Mouse (Mus musculus) WW6 (cell line): ENCODE results near the gene Ufsp1.
"Not testable (repeated sequence)": the region's sequence is repeated elsewhere in the genome, so short reads cannot be mapped to it uniquely, and the experiment has no call there.

Source experiments
- DNase-seq: peaks from one replicate; pipeline ENCODE4 v3.0.0-alpha.2; 2013; ENCODE audit warnings: low read depth, low spot score

Ufsp1 gene

DNA sequence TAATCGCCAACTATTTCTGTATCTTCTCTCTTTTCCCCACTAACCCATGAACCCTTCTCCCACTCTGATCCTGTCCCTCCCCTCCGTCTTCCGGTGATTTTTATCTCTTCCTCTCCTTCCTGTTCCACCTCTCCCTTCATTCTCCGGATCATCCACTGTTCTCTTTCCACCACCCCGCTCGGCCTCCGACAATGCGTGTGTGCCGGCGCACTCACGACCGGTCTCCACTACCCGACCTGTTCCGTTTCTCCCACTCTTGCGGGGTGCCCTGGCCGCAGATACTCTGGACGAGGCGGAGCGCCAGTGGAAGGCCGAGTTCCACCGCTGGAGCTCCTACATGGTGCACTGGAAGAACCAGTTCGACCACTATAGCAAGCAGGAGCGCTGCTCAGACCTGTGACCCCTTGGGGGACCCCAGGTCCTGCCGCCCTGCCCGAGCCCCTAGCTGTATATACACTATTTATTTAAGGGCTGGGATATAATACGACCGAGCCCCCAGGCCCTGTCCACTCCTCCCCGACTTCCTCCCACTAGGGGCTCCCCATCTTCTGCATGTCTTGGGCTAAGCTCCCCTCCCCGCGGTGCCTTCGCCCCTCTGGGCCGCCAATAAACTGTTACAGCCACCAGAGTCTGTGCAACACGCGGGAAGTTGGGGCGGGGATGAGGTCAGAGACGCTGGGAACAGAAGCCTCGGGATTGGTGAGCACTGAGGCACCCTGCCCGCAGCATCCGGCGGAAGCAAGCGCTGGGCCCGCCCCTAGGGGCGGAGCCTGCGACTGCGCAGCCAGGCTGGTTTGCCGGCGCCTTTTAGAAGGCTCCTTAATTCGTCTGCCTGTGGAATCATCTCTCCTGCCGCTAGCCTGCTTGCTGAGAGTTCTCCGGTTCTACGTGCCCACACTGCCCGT is at the start of gene Ufsp1:
Ufsp1 (plus strand) TSS at position 791 of the 905 bp plus-strand sequence.
- DNase-seq: peak; percentile 87

DNA sequence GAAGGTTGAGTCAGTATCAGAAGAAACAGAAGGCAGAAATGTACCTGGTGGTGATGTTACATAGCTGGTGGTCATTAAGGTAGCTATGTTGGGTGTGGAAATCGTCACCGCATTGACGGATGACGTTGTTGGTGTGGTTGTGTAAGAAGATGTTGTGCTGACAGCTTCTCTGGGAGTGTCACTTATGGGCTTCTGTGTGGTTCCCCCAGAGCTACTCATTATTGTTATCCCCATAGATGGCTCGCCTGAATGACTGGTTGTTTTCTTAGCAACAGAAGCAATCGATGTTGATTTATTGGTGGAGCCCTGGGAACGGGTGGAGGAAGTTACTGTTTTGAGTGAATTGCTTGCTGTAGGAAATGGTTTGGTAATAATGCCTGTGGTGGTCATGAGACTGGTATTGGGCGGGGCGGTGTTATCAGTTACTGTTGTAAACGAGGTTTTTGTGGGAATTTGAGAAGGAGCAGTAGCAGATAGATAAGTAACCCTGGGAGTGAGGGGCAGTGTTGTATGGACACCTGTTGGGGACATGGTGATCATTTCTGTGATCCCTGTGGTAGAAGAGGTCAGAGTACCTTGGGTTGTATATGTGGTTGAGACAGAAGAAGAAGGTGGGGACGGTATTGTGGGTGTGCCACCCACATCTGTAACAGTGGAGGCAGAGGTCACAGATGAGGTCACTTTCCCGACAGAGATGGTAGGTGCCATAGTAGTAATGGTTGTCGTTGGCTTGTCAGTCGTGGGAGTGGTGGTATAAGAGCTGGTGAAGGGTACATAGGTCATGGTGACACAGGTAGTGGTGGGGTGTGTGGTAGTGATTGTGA is 30.3 kb upstream of the Ufsp1 start:
- no peak for DNase-seq

DNA sequence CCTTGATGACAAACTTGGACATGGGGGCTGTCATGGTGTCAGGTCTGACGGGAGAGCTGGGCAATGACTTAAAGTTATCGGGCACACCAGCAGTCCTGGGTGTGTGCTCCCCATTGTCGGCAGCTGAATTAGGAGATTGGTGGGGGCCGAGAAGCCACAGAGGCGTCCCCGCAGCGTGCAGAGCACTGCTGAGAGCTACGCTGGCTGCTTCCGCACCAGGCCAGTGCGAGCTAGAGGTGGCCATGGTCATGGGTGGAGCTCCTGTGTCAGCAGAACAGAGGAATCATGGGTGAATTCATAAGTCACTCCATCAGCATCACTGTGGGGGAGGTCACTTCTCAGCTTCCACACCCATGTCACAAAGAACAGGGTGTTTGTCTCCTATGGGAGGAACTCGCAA is 29.6 kb upstream of the Ufsp1 start:
- DNase-seq: no peak

DNA sequence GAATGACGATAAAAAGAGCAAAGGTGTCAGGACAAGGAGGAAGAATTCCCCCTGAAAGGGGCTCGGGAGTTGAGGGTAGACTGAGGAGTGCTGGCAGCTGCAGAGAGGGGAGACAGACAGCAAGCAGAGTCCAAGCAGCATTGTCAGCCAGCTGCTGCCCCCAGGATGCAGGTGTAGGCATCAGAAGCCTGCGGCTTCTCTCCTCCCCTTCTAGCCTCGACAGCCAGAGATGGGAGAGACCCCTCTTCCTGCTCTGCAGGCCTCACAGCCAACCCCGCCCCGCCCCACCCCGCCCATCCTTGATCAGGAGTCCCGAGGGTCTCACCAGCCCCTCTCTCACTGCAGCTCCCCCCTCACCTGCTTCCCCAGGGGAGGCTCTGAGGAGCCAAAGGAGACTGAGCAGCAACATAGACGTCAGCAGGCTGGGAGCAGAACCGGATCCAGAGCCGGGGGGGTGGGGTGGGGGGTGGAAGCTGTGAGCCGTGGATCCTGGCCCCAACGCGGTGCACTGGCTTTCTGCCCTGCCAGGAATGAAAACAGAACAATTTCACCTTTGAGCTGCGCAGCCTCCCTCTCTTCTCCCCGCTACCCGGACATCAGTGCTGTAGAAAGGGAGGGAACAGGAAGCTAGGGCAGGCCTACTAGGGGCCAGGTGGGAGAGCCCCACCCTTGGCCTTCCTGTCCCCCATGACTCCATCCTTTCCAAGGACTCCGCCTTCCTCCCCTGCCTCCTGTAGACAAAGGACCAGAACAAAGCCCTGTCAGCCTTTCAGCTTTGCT is 26.1 kb upstream of the Ufsp1 start:
- DNase-seq: no peak

DNA sequence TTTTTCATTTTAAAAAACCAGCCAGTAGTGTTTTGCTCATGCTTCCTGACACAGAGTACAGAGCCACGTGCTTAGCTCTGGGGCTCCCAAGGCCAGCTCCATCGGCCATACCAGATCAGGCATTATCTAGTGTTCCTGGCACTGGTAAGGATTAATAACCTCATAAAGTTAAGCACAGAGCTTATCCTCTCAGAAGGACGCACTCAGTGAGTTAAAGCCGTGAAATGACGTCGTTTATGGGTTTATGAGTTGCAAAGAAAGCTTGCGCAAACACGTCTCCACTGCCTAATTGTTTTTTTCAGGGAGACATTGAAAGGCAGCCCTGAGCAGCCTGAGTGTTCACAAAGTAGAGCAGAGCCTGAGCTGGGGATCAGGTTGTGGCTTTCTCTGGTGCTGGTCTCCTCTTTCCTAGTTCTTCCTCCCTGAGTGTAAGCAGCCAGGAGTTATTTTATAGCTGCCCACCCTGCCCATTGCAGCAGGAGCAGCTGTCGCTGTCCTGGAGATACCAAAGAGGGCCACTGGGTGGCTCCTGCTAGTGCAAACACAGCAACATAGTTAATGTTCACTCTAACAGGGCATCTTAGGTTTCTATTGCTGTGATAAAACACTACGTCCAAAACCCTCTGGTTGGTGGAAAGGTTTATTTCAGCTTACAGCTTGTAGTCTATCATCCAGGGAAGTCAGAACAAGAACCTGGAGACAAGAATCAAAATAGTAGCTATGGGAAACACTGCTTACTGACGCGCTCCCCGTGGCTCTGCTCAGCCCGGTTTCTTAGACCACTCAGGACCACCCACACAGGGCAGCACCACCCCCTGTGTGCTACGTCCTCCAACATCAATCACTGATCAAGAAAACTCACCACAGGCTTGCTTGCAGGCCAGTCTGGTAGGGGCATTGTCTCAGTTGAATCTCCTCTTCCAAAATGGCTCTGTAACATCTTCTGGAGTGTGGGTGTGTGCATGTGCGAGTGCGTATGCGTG is 16.8 kb upstream of the Ufsp1 start:
- no peak for DNase-seq

DNA sequence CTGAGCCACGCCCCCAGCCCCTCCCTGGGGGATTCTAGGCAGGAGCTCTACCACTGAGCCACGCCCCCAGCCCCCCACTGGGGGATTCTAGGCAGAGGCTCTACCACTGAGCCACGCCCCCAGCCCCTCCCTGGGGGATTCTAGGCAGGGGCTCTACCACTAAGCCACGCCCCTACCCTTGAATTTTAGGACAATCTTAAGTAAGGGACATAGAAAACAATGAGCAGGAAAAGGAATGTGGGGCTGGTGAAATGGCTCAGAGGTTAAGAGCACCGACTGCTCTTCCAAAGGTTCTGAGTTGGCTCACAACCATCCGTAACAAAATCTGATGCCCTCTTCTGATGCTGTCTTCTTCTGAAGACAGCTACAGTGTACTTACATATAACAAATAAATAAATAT is 10.0 kb upstream of the Ufsp1 start:
- not testable (repeated sequence) for DNase-seq

DNA sequence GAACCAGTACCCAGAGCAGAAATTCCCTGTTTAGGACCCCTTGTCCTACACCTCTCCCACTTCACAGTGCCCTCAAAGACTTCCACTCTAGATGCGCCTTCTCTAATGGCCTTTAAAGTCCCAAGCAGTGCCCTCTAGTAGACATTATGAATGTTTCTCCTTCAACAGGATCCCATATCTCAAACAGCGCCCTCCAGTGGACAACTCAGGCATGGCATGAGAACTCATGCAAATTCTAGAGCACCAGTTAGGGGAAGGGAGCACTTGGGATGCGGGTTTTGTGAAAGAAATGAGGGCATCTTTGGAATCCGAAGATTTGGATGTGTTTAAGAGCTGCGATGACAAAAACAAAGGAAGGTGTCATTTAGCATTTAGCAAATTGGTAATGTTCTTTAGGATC is 9.4 kb upstream of the Ufsp1 start:
- no peak for DNase-seq

DNA sequence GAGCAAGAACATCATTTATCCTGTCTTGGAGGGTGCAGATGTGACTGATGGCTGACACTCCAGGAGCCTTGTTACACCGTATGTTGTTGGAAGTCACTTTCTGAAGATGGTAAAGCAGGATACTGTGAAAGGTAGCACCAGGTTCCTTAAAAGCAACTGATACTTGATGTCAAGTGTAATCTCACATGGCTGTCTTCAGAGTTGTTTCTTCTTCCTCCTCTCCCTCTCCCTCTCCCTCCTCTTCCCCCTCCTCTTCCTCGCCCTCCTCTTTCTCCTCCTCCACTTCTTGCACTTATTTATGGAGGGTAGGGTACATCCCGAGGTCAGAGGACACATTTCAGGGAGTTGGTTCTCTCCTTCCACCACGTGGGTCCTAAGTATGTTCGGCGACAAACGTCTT is 8.4 kb upstream of the Ufsp1 start:
- DNase-seq: no peak

DNA sequence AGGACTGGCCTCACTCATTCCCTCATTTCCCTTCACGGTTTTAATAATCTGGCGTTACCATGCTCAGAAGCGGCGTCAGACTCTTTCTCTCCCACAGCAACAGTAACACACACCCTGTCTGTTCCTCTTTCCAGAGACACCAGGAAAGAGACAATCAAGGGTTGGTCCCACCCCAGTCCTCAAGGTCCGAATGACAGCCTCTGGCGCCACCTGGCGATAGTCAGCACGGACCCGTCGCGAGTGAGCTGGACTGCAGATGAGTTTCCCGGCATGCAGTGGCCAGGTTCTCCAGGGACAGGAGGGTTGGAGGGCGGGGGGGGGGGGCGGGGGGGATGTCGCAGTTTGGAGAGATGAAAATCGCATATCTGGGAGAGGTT is 7.8 kb upstream of the Ufsp1 start:
- DNase-seq: no peak

DNA sequence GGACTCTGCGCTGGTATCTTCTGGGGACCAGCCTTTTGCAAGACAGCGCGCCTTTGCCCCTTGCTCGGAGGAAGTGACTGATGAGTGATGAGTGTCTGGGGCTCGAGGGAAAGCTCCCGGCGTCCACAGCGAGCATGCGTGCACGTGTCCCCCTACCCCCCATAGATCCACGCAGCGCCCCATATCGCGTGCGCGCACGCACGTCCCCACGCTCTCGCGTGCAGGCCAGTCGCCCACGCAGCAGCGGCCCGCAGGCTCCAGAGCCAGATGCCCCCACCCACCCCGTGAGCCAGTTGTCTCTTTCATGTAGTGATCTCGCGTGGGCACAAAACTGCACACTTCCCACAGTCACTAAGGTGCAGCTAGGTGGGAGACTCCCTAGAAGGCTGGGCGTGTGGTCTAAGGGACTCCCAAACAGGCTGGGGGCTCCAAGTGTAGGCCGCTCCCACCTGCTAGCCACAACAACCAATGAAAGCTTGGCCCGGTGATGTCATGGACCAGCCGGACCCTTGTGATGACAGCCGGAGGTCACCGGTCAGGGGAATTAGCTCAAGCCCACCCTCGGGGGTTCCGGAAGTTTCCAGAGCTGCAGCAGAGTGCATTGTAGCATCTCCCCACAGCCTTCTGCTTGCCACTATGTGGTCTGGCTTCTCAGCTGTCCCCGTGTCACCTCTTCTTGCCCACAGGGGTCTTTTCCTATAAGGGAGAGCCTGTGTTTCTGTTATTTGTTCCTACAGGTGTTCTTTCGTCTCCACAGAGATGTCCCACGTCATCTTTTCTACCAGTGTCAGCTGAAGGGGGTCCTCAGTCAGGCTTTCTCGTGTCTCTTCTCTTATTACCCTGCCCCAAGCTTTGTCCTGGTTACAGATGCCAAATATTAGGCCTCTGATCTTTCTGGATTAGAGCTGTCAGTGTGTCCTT is 7.1 kb upstream of the Ufsp1 start, which contains the start of gene Ache:
Ache (plus strand) TSS at position 488 of the 921 bp plus-strand sequence.
- no peak for DNase-seq

DNA sequence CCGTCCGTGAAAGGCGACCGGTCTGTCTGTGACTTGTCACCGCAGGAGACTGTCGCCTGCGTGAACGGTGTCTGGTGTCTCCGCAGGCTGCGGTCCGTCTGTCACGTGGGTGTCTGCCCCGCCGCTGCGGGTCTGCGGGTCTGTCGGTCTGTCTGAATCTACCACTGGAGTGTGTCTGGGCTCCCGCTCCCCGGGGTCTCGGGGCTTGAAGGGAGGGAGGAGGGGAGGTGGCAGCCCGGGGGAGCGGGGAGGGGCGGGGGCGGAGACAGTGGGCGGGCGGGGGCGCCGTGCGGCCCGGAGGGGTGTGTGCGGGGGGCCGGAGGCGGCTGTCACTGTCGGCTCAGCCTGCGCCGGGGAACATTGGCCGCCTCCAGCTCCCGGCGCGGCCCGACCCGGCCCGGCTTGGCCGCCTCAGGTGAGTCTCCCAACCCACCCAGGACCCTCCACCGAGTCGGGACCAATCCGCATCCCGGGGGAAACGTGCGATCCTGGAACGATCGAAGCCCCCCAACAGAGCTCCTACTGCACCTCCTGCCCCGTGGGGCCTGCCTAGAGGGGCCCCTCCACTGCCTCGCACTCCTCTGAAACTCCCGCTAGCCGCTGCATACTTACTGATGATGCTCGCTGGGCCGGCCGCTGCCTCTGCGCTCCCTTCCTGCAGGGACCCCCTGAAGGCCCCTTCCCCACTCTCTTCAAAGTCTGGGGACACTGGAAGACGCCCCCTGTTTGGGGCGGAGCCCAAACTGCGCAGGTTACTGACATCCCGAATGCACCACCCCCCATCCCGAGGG is 6.3 kb upstream of the Ufsp1 start:
- DNase-seq: no peak

DNA sequence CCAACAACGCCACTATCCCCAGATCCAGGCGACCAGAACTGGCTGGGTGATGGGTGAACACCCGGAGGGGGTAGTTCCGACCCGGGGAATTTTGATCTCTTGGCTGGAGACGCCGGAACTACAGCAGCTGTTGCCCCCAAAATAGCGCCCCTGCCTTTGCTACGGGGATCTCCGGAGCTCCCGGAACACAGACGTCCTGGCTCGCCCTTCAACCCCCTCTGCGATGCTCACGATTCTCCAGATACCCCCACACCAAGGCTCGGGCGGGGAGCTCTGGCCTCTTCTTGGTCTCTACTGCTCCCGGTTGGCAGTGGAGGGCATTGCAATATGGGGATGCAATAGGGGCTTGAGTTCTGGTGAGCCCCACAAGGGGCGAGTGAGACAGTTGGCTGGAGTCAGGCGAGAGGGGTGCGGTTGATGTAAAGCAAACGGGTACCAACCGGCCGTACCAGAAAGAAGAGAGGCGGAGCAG is 5.4 kb upstream of the Ufsp1 start:
- DNase-seq: peak; percentile 54

DNA sequence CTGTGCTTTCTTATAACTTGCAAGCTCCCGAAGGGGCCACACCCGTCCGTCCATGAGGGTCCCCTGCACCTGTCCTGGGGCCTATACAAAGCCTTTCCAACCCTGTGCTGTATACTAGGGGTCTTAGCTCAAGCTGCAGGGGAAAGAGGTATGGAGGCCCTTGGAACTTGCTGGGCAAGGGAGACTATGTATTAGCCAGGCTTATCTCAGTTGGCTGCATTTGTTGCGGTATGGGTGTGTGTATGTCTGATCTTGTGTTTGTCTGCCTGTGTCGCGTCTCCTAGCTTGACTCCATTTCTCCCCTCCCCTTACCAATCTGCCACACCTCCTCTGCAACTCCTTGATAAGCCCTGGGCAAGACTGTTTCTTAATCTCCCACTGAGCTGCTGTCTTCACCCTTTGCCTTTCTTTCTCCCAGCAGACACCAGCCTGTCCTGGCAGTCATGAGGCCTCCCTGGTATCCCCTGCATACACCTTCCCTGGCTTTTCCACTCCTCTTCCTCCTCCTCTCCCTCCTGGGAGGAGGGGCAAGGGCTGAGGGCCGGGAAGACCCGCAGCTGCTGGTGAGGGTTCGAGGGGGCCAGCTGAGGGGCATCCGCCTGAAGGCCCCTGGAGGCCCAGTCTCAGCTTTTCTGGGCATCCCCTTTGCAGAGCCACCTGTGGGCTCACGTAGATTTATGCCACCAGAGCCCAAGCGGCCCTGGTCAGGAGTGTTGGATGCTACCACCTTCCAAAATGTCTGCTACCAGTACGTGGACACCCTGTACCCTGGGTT is 4.7 kb upstream of the Ufsp1 start:
- DNase-seq: no peak

DNA sequence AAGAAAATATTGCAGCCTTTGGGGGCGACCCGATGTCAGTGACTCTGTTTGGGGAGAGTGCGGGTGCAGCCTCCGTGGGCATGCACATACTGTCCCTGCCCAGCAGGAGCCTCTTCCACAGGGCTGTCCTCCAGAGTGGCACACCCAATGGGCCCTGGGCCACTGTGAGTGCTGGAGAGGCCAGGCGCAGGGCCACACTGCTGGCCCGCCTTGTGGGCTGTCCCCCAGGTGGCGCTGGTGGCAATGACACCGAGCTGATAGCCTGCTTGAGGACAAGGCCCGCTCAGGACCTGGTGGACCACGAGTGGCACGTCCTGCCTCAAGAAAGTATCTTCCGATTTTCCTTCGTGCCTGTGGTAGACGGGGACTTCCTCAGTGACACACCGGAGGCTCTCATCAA is 3.8 kb upstream of the Ufsp1 start:
- no peak for DNase-seq

DNA sequence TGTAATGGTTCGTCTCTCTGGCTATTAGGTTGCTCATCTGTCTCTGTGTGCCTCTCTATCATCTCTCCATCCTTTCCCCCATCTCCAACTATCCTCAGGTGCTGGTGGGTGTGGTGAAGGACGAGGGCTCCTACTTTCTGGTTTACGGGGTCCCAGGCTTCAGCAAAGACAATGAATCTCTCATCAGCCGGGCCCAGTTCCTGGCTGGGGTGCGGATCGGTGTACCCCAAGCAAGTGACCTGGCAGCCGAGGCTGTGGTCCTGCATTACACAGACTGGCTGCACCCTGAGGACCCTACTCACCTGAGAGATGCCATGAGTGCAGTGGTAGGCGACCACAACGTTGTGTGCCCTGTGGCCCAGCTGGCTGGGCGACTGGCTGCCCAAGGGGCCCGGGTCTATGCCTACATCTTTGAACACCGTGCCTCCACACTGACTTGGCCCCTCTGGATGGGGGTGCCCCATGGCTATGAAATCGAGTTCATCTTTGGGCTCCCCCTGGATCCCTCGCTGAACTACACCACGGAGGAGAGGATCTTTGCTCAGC is 3.0 kb upstream of the Ufsp1 start:
- no peak for DNase-seq

DNA sequence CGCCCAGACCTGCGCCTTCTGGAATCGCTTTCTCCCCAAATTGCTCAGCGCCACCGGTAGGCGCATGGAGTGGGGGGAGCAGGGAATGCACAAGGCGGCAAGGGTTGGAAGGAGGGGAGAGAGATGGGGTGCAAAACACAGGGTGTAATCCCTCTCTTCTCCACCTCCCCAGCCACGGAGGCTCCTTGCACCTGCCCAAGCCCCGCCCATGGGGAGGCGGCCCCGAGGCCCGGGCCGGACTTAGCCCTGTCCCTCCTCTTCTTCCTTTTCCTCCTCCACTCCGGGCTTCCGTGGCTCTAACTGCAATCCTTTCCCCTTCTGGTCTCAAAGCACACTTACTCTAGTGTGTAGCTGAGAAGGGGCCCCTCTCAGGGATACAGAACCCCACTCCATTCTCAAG is 1.1 kb upstream of the Ufsp1 start:
- DNase-seq: no peak

DNA sequence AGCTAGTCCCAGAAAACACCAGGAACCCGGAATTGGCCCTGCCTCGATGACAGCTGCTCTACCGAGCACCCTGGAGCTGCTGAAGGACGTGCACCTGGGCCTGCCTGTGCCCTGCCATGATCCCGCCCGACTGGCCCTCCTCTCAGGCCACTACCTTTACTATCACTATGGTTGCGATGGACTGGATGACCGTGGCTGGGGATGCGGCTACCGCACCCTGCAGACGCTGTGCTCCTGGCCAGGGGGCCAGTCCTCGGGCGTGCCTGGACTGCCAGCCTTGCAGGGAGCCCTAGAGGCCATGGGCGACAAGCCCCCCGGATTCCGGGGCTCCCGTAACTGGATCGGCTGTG is 290 bp downstream of the Ufsp1 start:
- DNase-seq: no peak

DNA sequence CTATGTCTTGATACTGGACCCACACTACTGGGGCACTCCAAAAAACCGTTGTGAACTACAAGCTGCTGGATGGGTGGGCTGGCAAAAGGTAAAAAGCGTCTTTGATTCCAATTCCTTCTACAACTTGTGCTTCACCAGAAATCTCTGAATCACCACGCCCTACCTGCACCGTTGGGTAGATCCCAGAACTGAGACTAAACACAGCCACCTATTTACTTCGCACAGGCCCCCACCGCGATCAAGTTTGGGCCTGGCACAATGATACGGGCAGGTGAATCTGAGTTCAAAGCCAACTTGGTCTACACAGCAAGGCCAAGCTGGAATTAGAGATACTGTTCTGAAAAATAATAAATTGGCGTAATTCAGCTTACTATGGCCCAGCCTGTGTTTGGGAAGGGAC is 867 bp downstream of the Ufsp1 start:
- no peak for DNase-seq
